Mouse (Mus musculus) ES-Bruce4 (cell line): ENCODE results near the gene S1pr1.

Experiments used
- CTCF ChIP-seq: IDR thresholded peaks from one replicate; pipeline ENCODE4 v1.8.1; 2011; ENCODE audit warnings: low read depth, low read length
- EP300 ChIP-seq: IDR thresholded peaks from 2 replicates; pipeline ENCODE4 v1.6.1; 2011; ENCODE audit warnings: low read depth, low read length; ENCODE audit not compliant: insufficient read depth
- POLR2A ChIP-seq: IDR thresholded peaks from one replicate; pipeline ENCODE4 v1.8.1; 2011; ENCODE audit warnings: low read length; ENCODE audit not compliant: insufficient read depth

- TF ChIP-seq CTCF (no peak), POLR2A (no peak), EP300 (no peak)
Observed at GRCm38 (mm10) chr3:115763292-115763691, 48.4 kb upstream of the S1pr1 start.
